Mouse (Mus musculus) cerebellum, adult 2 months (tissue): ENCODE measurements around the gene Ap4e1.

ENCODE experiments used
- CTCF ChIP-seq: fragments of 200-500 bp; IDR thresholded peaks from 2 replicates; pipeline ENCODE4 v1.5.1; 2011; ENCODE audit warnings: low read depth, mild to moderate bottlenecking, control low read depth, low read length, moderate library complexity, borderline replicate concordance; ENCODE audit not compliant: insufficient read depth
- POLR2A ChIP-seq: fragments of 200-500 bp; IDR thresholded peaks from 2 replicates; pipeline ENCODE4 v1.6.1; 2011; ENCODE audit warnings: low read length, control low read depth, borderline replicate concordance; ENCODE audit not compliant: insufficient read depth

- no peak for TF ChIP-seq CTCF
- no peak for TF ChIP-seq POLR2A
Measured at GRCm38 (mm10) chr2:127069781-127070434, 61.4 kb downstream of the Ap4e1 start.
